Mouse (Mus musculus) embryonic facial prominence, embryonic 15.5 days (tissue): ENCODE results near the gene Pax6. TPM values are rescaled to one million over a fixed set of nuclear protein-coding genes. Genes with fewer than 3 reads are reported as not detected.

ENCODE experiments used
- ATAC-seq: fragments of 200-750 bp; cut with Nextera tagmentation; 2 replicates; pipeline ENCODE4 v1.8.0; 2017; ENCODE audit warnings: low read depth, moderate TSS enrichment; ENCODE audit not compliant: insufficient number of reproducible peaks, low FRiP score, low TSS enrichment
- H3K27ac ChIP-seq: fragments of 300-500 bp; sonication (generic); replicated peaks from 2 replicates; pipeline ENCODE4 v1.5.1; 2015; ENCODE audit warnings: mild to moderate bottlenecking, inconsistent platforms
- H3K27me3 ChIP-seq: fragments of 300-500 bp; sonication (generic); 2 replicates; pipeline ENCODE4 v1.6.1; 2015; ENCODE audit warnings: inconsistent platforms
- H3K36me3 ChIP-seq: fragments of 300-500 bp; sonication (generic); 2 replicates; pipeline ENCODE4 v1.6.1; 2015; ENCODE audit warnings: mild to moderate bottlenecking, inconsistent platforms
- H3K4me1 ChIP-seq: fragments of 300-500 bp; sonication (generic); 2 replicates; pipeline ENCODE4 v1.6.1; 2015; ENCODE audit warnings: inconsistent platforms
- H3K4me2 ChIP-seq: fragments of 300-500 bp; sonication (generic); replicated peaks from 2 replicates; pipeline ENCODE4 v1.6.1; 2015; ENCODE audit warnings: mild to moderate bottlenecking, inconsistent platforms
- H3K4me3 ChIP-seq: fragments of 300-500 bp; sonication (generic); replicated peaks from 2 replicates; pipeline ENCODE4 v1.5.1; 2015; ENCODE audit warnings: mild to moderate bottlenecking, inconsistent platforms
- H3K9ac ChIP-seq: fragments of 300-500 bp; sonication (generic); 2 replicates; pipeline ENCODE4 v1.6.1; 2015; ENCODE audit warnings: inconsistent platforms
- H3K9me3 ChIP-seq: fragments of 300-500 bp; sonication (generic); replicated peaks from 2 replicates; pipeline ENCODE4 v1.6.1; 2016; ENCODE audit warnings: inconsistent platforms
- WGBS: fragments of 180-500 bp; shearing (Covaris S2); methylation state at CpG from one replicate; pipeline ENCODE4 v1.1.7; 2015; 5-methylcytosine and 5-hydroxymethylcytosine counted together
- polyA plus RNA-seq: library from polyadenylated mRNA; unstranded; fragments of >200 nt; fragmentation: Nextera tagmentation; extraction: Ambion mirVana; gene quantifications from 2 replicates; pipeline ENCODE4 v1.2.1, GENCODE M21; 2015

Pax6 gene
- polyA plus RNA-seq, 1 experiment from 2014 or later: 2.7 TPM

- H3K4me1 ChIP-seq: peaks cover 40% of the 10 kb centered on the region
- H3K4me3 ChIP-seq: no peak overlapping the region
- 5% methylated on average over 7 of the region's 7 CpGs for WGBS
- H3K36me3 ChIP-seq: no peaks in the 10 kb centered on the region
- no peak overlapping the region for H3K4me2 ChIP-seq
- H3K27ac ChIP-seq: no peak overlapping the region
- ATAC-seq: no peak
- H3K9me3 ChIP-seq: no peaks in the 10 kb centered on the region
- H3K27me3 ChIP-seq: peaks cover 96% of the 10 kb centered on the region
- no peak overlapping the region for H3K9ac ChIP-seq
These were observed 10.2 kb downstream of the Pax6 start for GRCm38 (mm10) chr2:105678880-105679321.

GRCm38 (mm10) chr2:105679331-105679730 lies 10.6 kb downstream of the Pax6 start:
- H3K9ac ChIP-seq: no peak overlapping the region
- no peaks in the 10 kb centered on the region for H3K36me3 ChIP-seq
- WGBS: 13% methylated on average over 2 of the region's 2 CpGs
- H3K27me3 ChIP-seq: peaks cover 95% of the 10 kb centered on the region
- H3K4me1 ChIP-seq: peaks cover 36% of the 10 kb centered on the region
- no peak for ATAC-seq
- no peak overlapping the region for H3K4me3 ChIP-seq
- no peak overlapping the region for H3K4me2 ChIP-seq
- H3K27ac ChIP-seq: no peak overlapping the region
- H3K9me3 ChIP-seq: no peaks in the 10 kb centered on the region

- no peak overlapping the region for H3K27ac ChIP-seq
- peak; percentile 61 for ATAC-seq
- H3K4me2 ChIP-seq: no peak overlapping the region
- H3K27me3 ChIP-seq: peaks cover 93% of the 10 kb centered on the region
- 2% methylated on average over 23 of the region's 24 CpGs for WGBS
- H3K36me3 ChIP-seq: no peaks in the 10 kb centered on the region
- H3K9ac ChIP-seq: no peak overlapping the region
- H3K4me1 ChIP-seq: peaks cover 26% of the 10 kb centered on the region
- H3K9me3 ChIP-seq: no peaks in the 10 kb centered on the region
- no peak overlapping the region for H3K4me3 ChIP-seq
These were observed 11.7 kb downstream of the Pax6 start for GRCm38 (mm10) chr2:105680146-105680998.

GRCm38 (mm10) chr2:105680999-105681710 lies 12.5 kb downstream of the Pax6 start:
- no peaks in the 10 kb centered on the region for H3K36me3 ChIP-seq
- WGBS: 5% methylated on average over 30 of the region's 30 CpGs
- no peak for ATAC-seq
- no peak overlapping the region for H3K27ac ChIP-seq
- H3K9me3 ChIP-seq: no peaks in the 10 kb centered on the region
- H3K4me1 ChIP-seq: peaks cover 19% of the 10 kb centered on the region
- H3K27me3 ChIP-seq: peaks cover 93% of the 10 kb centered on the region
- no peak overlapping the region for H3K9ac ChIP-seq
- H3K4me3 ChIP-seq: no peak overlapping the region
- 0 out of 2 replicates have a peak overlapping the region, but pooled peaks have one; percentile 0 for H3K4me2 ChIP-seq

- H3K9ac ChIP-seq: no peak overlapping the region
- no peak overlapping the region for H3K27ac ChIP-seq
- ATAC-seq: no peak
- 2% methylated on average over 23 of the region's 23 CpGs for WGBS
- H3K27me3 ChIP-seq: peaks cover 92% of the 10 kb centered on the region
- peaks cover 16% of the 10 kb centered on the region; the same call in 1 of the 2 replicates for H3K4me1 ChIP-seq
- no peaks in the 10 kb centered on the region for H3K36me3 ChIP-seq
- H3K4me2 ChIP-seq: 0 out of 2 replicates have a peak overlapping the region, but pooled peaks have one; percentile 0
- no peaks in the 10 kb centered on the region for H3K9me3 ChIP-seq
- H3K4me3 ChIP-seq: 0 out of 2 replicates have a peak overlapping the region, but pooled peaks have one; percentile 8
These were observed 13.4 kb downstream of the Pax6 start for GRCm38 (mm10) chr2:105682011-105682501.

GRCm38 (mm10) chr2:105682634-105683351 lies 14.1 kb downstream of the Pax6 start:
- no peak overlapping the region for H3K4me2 ChIP-seq
- H3K27me3 ChIP-seq: peaks cover 92% of the 10 kb centered on the region
- no peak overlapping the region for H3K4me3 ChIP-seq
- H3K4me1 ChIP-seq: peaks cover 23% of the 10 kb centered on the region
- no peaks in the 10 kb centered on the region for H3K36me3 ChIP-seq
- WGBS: 9% methylated on average over 21 of the region's 21 CpGs
- H3K9ac ChIP-seq: no peak overlapping the region
- no peak overlapping the region for H3K27ac ChIP-seq
- H3K9me3 ChIP-seq: no peaks in the 10 kb centered on the region
- no peak for ATAC-seq

GRCm38 (mm10) chr2:105683771-105684410 lies 15.2 kb downstream of the Pax6 start:
- no peak overlapping the region for H3K4me2 ChIP-seq
- no peak overlapping the region for H3K27ac ChIP-seq
- no peak overlapping the region for H3K9ac ChIP-seq
- ATAC-seq: no peak
- H3K4me1 ChIP-seq: peaks cover 32% of the 10 kb centered on the region
- no peaks in the 10 kb centered on the region for H3K9me3 ChIP-seq
- no peaks in the 10 kb centered on the region for H3K36me3 ChIP-seq
- 7% methylated on average over 22 of the region's 22 CpGs for WGBS
- H3K27me3 ChIP-seq: peaks cover 94% of the 10 kb centered on the region
- no peak overlapping the region for H3K4me3 ChIP-seq

GRCm38 (mm10) chr2:105684991-105685650 lies 16.4 kb downstream of the Pax6 start:
- H3K36me3 ChIP-seq: no peaks in the 10 kb centered on the region
- 19% methylated on average over 11 of the region's 11 CpGs for WGBS

GRCm38 (mm10) chr2:105685651-105686050 lies 17.0 kb downstream of the Pax6 start:
- H3K4me2 ChIP-seq: no peak overlapping the region
- H3K4me1 ChIP-seq: peaks cover 38% of the 10 kb centered on the region
- no peak overlapping the region for H3K4me3 ChIP-seq
- H3K36me3 ChIP-seq: no peaks in the 10 kb centered on the region
- no peak for ATAC-seq
- H3K9ac ChIP-seq: no peak overlapping the region
- H3K27me3 ChIP-seq: peaks cover 94% of the 10 kb centered on the region
- no peak overlapping the region for H3K27ac ChIP-seq
- no peaks in the 10 kb centered on the region for H3K9me3 ChIP-seq
- 23% methylated on average over 11 of the region's 11 CpGs for WGBS

More at GRCm38 (mm10) chr2:105684991-105685650, 16.4 kb downstream of the Pax6 start:
- no peak overlapping the region for H3K4me3 ChIP-seq
- no peak for ATAC-seq
- peaks cover 38% of the 10 kb centered on the region for H3K4me1 ChIP-seq
- H3K9me3 ChIP-seq: no peaks in the 10 kb centered on the region
- H3K9ac ChIP-seq: no peak overlapping the region
- H3K27ac ChIP-seq: no peak overlapping the region
- H3K4me2 ChIP-seq: no peak overlapping the region
- peaks cover 94% of the 10 kb centered on the region for H3K27me3 ChIP-seq
